Mouse (Mus musculus) limb, embryonic 12.5 days (tissue): ENCODE data around the gene Nectin2. TPM values are rescaled to one million over a fixed set of nuclear protein-coding genes. Genes with fewer than 3 reads are reported as not detected.
A peak's percentile ranks its signal among the peaks of the same experiment; 100 is the strongest.

Source experiments
- ATAC-seq: fragments of 200-750 bp; cut with Nextera tagmentation; 2 replicates; pipeline ENCODE4 v1.8.0; 2017; ENCODE audit warnings: low read depth, moderate TSS enrichment; ENCODE audit not compliant: insufficient number of reproducible peaks, insufficient read depth, low FRiP score, low TSS enrichment
- H3K27ac ChIP-seq: fragments of 300-500 bp; sonication (generic); 2 replicates; pipeline ENCODE4 v1.5.1; 2016; ENCODE audit warnings: mild to moderate bottlenecking, moderate library complexity
- H3K27me3 ChIP-seq: fragments of 300-500 bp; sonication (generic); 2 replicates; pipeline ENCODE4 v1.6.1; 2016; ENCODE audit warnings: mild to moderate bottlenecking, moderate library complexity
- H3K36me3 ChIP-seq: fragments of 300-500 bp; sonication (generic); 2 replicates; pipeline ENCODE4 v1.6.1; 2016; ENCODE audit warnings: mild to moderate bottlenecking, moderate library complexity
- H3K4me1 ChIP-seq: fragments of 300-500 bp; sonication (generic); replicated peaks from 2 replicates; pipeline ENCODE4 v1.6.1; 2016
- H3K4me2 ChIP-seq: fragments of 300-500 bp; sonication (generic); 2 replicates; pipeline ENCODE4 v1.6.1; 2016; ENCODE audit warnings: mild to moderate bottlenecking, moderate library complexity
- H3K4me3 ChIP-seq: fragments of 300-500 bp; sonication (generic); replicated peaks from 2 replicates; pipeline ENCODE4 v1.5.1; 2016; ENCODE audit warnings: mild to moderate bottlenecking
- H3K9ac ChIP-seq: fragments of 300-500 bp; sonication (generic); replicated peaks from 2 replicates; pipeline ENCODE4 v1.6.1; 2016; ENCODE audit warnings: mild to moderate bottlenecking, moderate library complexity
- H3K9me3 ChIP-seq: fragments of 300-500 bp; sonication (generic); 2 replicates; pipeline ENCODE4 v1.6.1; 2016; ENCODE audit warnings: mild to moderate bottlenecking, moderate library complexity
- WGBS: fragments of 180-500 bp; shearing (Covaris S2); methylation state at CpG from one replicate; pipeline ENCODE4 v1.1.7; 2016; 5-methylcytosine and 5-hydroxymethylcytosine counted together
- polyA plus RNA-seq: library from polyadenylated mRNA; unstranded; fragments of >200 nt; fragmentation: Nextera tagmentation; extraction: Ambion mirVana; gene quantifications from 2 replicates; pipeline ENCODE4 v1.2.1, GENCODE M21; 2016

Gene Nectin2
- polyA plus RNA-seq, 1 experiment from 2014 or later = 65.0 TPM

DNA sequence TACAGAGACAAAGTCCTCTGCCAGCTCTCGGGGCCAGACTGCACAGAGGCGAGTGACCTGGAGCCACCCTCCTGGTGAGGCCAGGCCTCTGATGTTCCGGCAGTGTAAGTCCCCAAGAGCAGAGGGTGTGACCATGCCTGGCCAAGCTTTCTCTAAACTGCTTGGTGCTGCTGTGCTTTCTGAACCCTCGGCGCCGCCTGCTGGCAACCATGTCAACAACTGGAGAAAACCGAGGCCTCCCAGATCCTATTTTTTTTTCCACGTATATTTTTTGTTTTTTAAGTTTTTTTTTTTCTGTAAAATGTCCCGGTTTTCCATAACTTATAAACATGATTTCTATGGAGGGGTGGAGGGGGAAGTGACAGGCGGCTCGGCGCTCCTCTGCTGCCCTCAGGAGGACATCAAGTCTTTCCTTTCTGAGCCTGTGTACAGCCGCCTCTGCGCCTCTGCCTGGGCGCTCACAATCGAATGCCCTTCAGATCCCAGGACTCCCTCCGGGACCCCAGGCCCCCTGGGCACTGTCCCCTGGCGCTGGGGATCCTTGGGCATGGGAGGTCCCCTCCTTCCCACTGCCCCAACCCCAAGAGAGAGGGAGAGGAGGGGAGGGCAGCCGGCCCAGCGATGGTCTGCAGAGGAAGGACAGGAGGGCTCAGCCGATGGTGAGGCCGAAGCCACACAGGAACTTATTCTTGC is 49.1 kb downstream of the Nectin2 start:
- H3K27me3 ChIP-seq = peaks cover 10% of the 10 kb centered on the region
- H3K27ac ChIP-seq = peak overlapping the region; percentile 64; the same call in 1 of the 2 replicates
- ATAC-seq = 0 out of 2 replicates have a peak, but pooled peaks have one; percentile 61
- peaks cover 53% of the 10 kb centered on the region for H3K36me3 ChIP-seq
- 34% methylated on average over 22 of the region's 22 CpGs for WGBS
- no peak overlapping the region for H3K4me3 ChIP-seq
- H3K4me2 ChIP-seq = no peak overlapping the region
- peaks cover 25% of the 10 kb centered on the region for H3K4me1 ChIP-seq
- no peaks in the 10 kb centered on the region for H3K9me3 ChIP-seq
- no peak overlapping the region for H3K9ac ChIP-seq

DNA sequence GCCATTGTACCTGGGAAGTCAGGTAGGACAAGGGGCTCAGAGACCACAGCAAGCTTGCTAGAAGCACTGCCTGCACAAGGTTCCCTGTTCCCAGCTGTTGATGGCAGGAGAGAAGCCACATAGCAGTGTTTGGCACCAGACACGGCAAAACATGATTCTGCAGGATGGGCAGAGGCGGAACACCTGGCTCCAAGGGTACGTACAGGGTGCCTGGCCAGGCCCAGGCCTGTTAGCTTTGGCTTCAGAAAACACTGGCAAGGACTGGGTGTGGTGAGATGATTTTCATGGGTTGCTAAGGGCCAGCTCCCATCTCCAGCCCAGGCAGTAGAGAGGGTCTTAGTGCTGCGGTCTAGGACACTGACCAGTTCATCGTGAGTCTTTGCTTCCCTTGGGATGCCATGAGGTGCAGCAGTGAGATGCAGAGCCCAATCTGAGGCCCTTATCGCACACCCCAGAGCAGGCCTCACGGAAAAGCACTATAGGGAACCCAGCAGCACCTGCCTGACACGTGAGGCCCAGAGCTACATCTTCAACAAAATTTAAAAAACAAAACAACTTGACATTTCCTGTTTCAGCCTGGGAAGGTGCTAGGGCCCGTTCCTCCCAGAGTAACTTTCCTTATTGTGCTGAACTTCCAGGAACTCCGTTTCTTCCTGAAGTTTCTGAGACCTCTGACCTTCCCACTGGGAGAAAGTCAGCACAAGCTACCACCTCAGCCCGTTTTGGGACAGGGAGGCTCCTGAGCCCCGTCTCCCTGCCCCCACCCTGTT is 49.8 kb downstream of the Nectin2 start:
- no peak overlapping the region for H3K4me3 ChIP-seq

DNA sequence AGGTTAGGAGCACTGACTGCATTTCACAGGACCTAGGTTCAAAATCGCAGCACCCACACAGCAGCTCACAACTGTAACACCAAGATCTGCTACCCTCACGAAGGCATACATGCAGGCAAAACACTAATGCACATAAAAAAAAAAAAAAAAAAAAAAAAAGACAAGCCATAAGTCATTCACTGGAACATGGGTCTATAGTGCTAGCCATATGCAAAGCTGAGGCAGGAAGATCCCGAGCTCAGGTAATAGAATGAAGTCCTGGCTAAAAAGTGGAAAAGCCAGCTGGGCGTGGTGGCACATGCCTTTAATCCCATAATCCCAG is 50.5 kb downstream of the Nectin2 start:
- H3K9me3 ChIP-seq = no peaks in the 10 kb centered on the region
- peaks cover 47% of the 10 kb centered on the region for H3K36me3 ChIP-seq
- WGBS = 83% methylated on average over 4 of the region's 4 CpGs
- peaks cover 10% of the 10 kb centered on the region for H3K27me3 ChIP-seq
- peaks cover 25% of the 10 kb centered on the region for H3K4me1 ChIP-seq
- no peak overlapping the region for H3K4me3 ChIP-seq
- no peak overlapping the region for H3K4me2 ChIP-seq
- no peak overlapping the region for H3K9ac ChIP-seq
- no peak for ATAC-seq
- H3K27ac ChIP-seq = no peak overlapping the region

More for the DNA sequence above, 49.8 kb downstream of the Nectin2 start:
- ATAC-seq = no peak
- 61% methylated on average over 12 of the region's 12 CpGs for WGBS
- peaks cover 10% of the 10 kb centered on the region for H3K27me3 ChIP-seq
- H3K4me1 ChIP-seq = peaks cover 25% of the 10 kb centered on the region
- H3K27ac ChIP-seq = 0 out of 2 replicates have a peak overlapping the region, but pooled peaks have one; percentile 31
- peaks cover 54% of the 10 kb centered on the region for H3K36me3 ChIP-seq
- no peaks in the 10 kb centered on the region for H3K9me3 ChIP-seq
- H3K4me2 ChIP-seq = no peak overlapping the region
- H3K9ac ChIP-seq = no peak overlapping the region

DNA sequence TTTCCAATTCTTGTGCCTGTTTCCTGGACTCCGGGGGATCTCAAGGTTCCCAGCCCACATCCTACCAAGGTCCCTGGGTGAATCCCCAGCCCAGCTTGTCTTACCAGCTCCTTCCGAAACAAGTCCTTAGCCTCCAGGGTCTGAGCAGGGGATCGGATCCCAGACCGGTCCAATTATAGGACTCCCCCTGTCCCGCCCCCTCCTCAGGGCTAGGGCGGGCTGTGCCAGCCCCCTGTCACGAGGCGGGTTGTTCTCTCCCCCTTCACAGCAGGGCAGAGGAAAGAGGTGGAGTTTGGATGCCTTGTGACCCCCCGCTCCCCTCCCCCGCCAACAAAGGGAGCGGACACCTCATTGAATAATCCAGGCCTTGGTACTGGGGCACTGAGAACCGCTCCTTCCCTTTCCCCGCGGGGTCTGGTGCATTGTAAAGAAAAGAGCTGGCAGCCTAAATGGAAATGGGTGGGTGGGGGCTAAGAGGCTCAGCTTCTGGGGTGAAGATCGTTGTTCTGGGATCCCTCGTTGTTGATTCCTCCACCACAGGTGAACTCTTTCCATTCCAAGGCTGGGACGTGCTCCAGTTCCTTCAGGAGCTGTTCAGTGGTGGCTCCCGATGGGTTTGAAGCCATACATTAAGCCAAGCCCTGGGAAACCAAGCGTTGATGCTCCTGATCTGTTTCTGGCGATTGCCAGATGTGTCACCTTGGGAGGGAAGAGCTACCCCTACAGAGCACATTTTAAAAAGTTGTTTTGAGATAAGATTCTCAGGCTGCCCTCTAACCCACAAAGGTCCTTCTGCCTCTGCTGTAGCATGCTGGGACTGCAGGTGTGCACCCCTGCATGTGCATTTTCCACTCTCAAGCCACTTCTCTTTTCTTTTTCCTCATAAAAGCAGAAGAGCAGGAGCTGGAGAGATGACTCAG is 51.1 kb downstream of the Nectin2 start, which contains the start of gene Apoe:
TSS of gene Apoe (minus strand) at position 282 of the 920 bp plus-strand sequence.
- WGBS = under 1% methylated on average over 20 of the region's 20 CpGs
- H3K4me3 ChIP-seq = peak within 1 kb of the TSS; percentile 40
- H3K9me3 ChIP-seq = no peaks in the 10 kb centered on the region
- 0 out of 2 replicates have a peak, but pooled peaks have one; percentile 13 for ATAC-seq
- peaks cover 41% of the 10 kb centered on the region for H3K36me3 ChIP-seq
- peak within 1 kb of the TSS; percentile 67 for H3K4me2 ChIP-seq
- peak within 1 kb of the TSS; percentile 31 for H3K9ac ChIP-seq
- peaks cover 10% of the 10 kb centered on the region for H3K27me3 ChIP-seq
- H3K27ac ChIP-seq = 0 out of 2 replicates have a peak within 1 kb of the TSS, but pooled peaks have one; percentile 23
- peaks cover 25% of the 10 kb centered on the region for H3K4me1 ChIP-seq

DNA sequence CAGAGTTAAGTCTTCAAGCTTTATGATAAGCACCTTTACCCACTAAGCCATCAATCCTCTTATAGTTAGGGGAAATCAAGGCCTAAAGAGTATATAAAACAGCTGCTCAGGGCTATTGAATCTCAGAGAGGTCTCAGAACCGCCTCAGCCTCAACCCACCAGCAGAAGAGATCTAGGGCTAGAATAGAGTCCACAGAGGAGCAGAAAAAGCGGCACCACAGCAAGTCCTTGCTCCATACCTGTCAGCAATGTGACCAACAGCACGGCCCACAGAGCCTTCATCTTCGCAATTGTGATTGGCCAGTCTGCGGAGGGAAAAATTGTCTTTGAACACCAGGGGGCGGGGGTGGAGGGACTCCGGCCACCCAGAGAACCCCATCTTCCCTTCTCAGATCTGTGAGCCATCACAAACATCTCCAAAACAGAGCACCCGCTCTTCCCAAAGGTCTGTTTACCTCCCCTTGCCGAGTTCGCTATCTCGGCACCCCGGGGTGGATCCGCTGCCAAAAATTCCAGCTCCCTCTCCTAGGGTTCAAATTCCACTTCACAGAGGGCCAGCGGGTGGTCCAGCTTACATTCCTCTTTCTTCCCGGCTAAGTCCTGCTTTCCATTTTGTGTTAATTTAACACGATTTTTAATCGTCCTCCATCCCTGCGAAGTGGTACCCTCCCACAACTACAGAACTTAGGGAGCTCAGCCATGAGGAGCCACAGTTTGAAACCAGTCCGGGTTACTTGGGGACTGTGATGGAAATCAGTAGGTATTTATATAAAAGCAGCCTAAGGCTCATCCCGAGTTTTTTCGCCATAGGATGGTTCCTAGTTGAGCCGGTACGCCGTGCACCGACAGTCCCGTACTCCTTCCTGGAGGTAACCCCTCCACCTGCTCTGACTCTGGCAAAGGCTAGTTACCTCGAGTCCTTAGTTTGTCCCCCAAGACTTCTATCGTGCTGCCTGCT is 52.1 kb downstream of the Nectin2 start:
- peak overlapping the region; percentile 40 for H3K4me3 ChIP-seq
- peaks cover 10% of the 10 kb centered on the region for H3K27me3 ChIP-seq
- peak overlapping the region; percentile 67 for H3K4me2 ChIP-seq
- H3K9me3 ChIP-seq = no peaks in the 10 kb centered on the region
- peaks cover 32% of the 10 kb centered on the region for H3K36me3 ChIP-seq
- H3K27ac ChIP-seq = 0 out of 2 replicates have a peak overlapping the region, but pooled peaks have one; percentile 23
- H3K9ac ChIP-seq = peak overlapping the region; percentile 31
- ATAC-seq = no peak; the same call in 1 of the 2 replicates
- WGBS = 2% methylated on average over 28 of the region's 28 CpGs
- peaks cover 29% of the 10 kb centered on the region for H3K4me1 ChIP-seq

DNA sequence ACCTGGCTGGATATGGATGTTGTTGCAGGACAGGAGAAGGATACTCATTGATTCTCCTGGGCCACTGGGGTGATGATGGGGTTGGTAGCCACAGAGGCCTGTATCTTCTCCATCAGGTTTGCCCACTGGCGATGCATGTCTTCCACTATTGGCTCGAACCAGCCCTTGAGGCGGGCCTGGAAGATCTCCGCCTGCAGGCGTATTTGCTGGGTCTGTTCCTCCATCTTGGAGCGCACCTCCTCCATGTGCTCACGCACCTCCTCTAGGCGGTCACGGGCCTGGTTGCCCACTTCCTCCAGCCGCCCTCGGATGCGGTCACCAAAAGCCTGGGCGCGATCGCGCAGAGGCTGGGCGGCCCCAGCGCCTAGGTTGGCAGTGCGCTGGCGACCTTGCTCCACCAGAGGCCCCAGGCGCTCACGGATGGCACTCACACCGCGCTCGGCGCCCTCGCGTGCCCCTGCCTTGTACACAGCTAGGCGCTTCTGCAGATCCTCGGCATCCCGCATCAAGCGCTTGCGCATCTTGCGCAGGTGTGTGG is 53.9 kb downstream of the Nectin2 start:
- H3K4me2 ChIP-seq = no peak overlapping the region
- WGBS = 92% methylated on average over 34 of the region's 34 CpGs
- H3K36me3 ChIP-seq = peaks cover 14% of the 10 kb centered on the region
- H3K9ac ChIP-seq = no peak overlapping the region
- H3K27me3 ChIP-seq = peaks cover 10% of the 10 kb centered on the region
- no peaks in the 10 kb centered on the region for H3K9me3 ChIP-seq
- H3K4me3 ChIP-seq = no peak overlapping the region
- no peak overlapping the region for H3K27ac ChIP-seq
- ATAC-seq = no peak
- H3K4me1 ChIP-seq = peaks cover 31% of the 10 kb centered on the region

DNA sequence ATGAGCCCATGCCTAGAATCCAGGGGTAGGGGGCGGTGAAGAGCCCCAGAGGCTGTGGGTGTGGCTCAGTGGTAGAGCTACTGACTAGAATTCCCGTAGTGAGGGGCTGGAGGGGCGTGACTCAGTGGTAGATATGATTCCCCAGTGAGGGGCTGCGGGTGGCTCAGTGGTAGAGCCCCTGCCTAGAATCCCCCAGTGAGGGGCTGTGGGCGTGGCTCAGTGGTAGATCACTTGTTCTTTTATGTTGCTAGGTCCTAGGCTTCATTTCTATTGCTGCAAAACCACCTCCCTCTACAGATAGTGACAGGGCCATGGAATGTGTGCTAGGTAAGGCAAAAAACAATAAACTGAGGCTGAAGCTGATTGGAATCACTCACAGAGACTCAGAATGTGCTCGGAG is 54.4 kb downstream of the Nectin2 start:
- Histone ChIP-seq H3K4me1 (peaks cover 30% of the 10 kb centered on the region), H3K27ac (no peak overlapping the region), H3K27me3 (peaks cover 10% of the 10 kb centered on the region), H3K9ac (no peak overlapping the region), H3K36me3 (peaks cover 12% of the 10 kb centered on the region), H3K4me3 (no peak overlapping the region), H3K9me3 (no peaks in the 10 kb centered on the region), H3K4me2 (no peak overlapping the region)
- WGBS = 89% methylated on average over 6 of the region's 6 CpGs
- ATAC-seq = no peak

DNA sequence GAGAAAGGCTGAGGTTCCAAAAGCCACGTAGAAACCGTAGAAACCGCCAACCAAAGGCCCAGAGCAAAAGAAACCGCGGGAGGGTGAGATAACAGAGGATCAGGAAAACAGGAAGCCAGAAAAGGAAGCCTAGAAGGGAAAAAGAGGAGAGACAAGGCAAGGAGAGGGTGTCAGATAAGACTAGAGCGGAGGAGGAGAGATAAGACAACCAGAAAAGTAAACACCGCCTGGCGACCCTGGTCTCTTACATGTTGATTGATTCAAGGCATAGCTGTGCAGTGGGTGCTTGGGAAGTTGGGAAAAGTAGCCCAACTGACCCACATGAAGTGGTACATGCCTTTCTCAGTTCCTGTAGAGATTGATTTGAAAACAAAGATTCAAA is 55.1 kb downstream of the Nectin2 start:
- no peak for ATAC-seq
- Histone ChIP-seq H3K9me3 (no peaks in the 10 kb centered on the region), H3K4me2 (no peak overlapping the region), H3K9ac (no peak overlapping the region), H3K27me3 (peaks cover 10% of the 10 kb centered on the region), H3K27ac (no peak overlapping the region), H3K4me1 (peaks cover 25% of the 10 kb centered on the region), H3K36me3 (peaks cover 12% of the 10 kb centered on the region), H3K4me3 (no peak overlapping the region)
- 62% methylated on average over 8 of the region's 8 CpGs for WGBS

DNA sequence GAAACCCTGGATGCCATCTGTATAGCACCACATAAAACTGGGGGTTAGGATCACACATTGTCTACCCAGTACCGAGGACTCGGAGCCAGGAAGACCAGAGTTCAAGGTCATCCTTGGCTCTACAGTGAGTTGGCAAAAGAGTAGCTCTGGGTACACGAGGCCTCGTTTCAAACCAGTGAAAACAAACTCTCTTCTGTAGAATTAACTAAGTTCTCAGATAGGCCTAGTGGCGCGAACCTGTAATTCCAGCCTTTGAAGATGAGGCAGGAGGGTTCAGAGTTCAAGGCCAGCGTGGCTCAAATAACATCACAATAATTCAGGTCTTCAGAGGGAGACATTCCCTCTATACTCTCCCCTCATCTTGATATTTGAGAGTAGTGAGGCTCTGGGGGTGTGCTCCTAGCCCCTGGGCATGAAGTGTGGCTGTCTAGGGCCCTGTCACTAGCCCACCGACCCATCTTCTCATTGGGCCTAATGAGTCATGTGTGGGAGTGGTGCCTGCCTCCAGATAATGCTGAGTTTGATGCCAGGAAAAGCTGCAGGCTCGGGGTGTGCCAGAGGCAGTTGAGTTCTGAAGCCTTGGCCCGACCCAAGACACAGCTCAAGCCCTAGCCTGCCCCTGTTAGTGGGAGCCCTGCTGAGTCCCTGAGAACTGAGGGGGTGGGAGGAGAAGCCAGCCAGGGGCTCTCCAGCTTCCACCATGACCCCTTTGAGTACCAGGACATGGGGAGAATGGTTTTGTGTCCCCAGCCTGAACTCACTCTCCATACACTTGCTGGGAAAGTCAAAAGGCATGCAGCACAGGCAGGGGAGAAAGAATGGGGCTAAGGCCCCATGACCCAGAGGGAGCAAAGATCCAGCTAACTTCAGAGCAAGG is 55.7 kb downstream of the Nectin2 start:
- Histone ChIP-seq H3K4me2 (no peak overlapping the region), H3K27me3 (peaks cover 10% of the 10 kb centered on the region), H3K9me3 (no peaks in the 10 kb centered on the region), H3K36me3 (peaks cover 12% of the 10 kb centered on the region), H3K27ac (no peak overlapping the region), H3K4me1 (peaks cover 25% of the 10 kb centered on the region), H3K4me3 (no peak overlapping the region), H3K9ac (no peak overlapping the region)
- 84% methylated on average over 10 of the region's 10 CpGs for WGBS
- no peak for ATAC-seq
